Mouse (Mus musculus): ENCODE measurements around the gene Zscan2. TPM values are rescaled to one million over a fixed set of nuclear protein-coding genes. Genes with fewer than 3 reads are reported as not detected.

Gene Zscan2
- total RNA-seq, 2 experiments from 2014 or later: 20.3 to 21.3 TPM

GRCm38 (mm10) chr7:80843176-80843575 lies 17.5 kb upstream of the Zscan2 start:
- DNase-seq: no peak
- intact Hi-C loops (cut with DNase I): no loop called here

- intact Hi-C loops (cut with DNase I): no loop called here
- no peak for DNase-seq
Observed at GRCm38 (mm10) chr7:80843910-80844640, 16.6 kb upstream of the Zscan2 start.

- intact Hi-C loops (cut with DNase I): loop anchor here (5.0 kb wide), 1 partner anchor 112 kb away; no protein-coding TSS in a partner anchor
- DNase-seq: no peak
Observed at GRCm38 (mm10) chr7:80844691-80845090, 16.0 kb upstream of the Zscan2 start.

- no peak for DNase-seq
- intact Hi-C loops (cut with DNase I): loop anchor here (5.0 kb wide), 1 partner anchor 113 kb away; no protein-coding TSS in a partner anchor
Observed at GRCm38 (mm10) chr7:80845621-80846279, 15.0 kb upstream of the Zscan2 start.

GRCm38 (mm10) chr7:80846280-80846678 lies 14.4 kb upstream of the Zscan2 start:
- intact Hi-C loops (cut with DNase I): loop anchor here (5.0 kb wide), 1 partner anchor 114 kb away; no protein-coding TSS in a partner anchor
- no peak for DNase-seq

GRCm38 (mm10) chr7:80846709-80847108 lies 14.0 kb upstream of the Zscan2 start:
- intact Hi-C loops (cut with DNase I): loop anchor here (5.0 kb wide), 1 partner anchor 114 kb away; no protein-coding TSS in a partner anchor
- no peak for DNase-seq

GRCm38 (mm10) chr7:80849267-80849666 lies 11.5 kb upstream of the Zscan2 start:
- no peak for DNase-seq
- intact Hi-C loops (cut with DNase I): loop anchor here (5.0 kb wide), 1 partner anchor 117 kb away; no protein-coding TSS in a partner anchor

- DNase-seq: peak; percentile 21
- intact Hi-C loops (cut with DNase I): loop anchor here (5.0 kb wide), 1 partner anchor 117 kb away; no protein-coding TSS in a partner anchor
Observed at GRCm38 (mm10) chr7:80849710-80850109, 11.0 kb upstream of the Zscan2 start.

GRCm38 (mm10) chr7:80850520-80850919 lies 10.2 kb upstream of the Zscan2 start:
- intact Hi-C loops (cut with DNase I): no loop called here

GRCm38 (mm10) chr7:80853218-80853617 lies 7.5 kb upstream of the Zscan2 start:
- intact Hi-C loops (cut with DNase I): no loop called here
- no peak for DNase-seq

More at GRCm38 (mm10) chr7:80850520-80850919, 10.2 kb upstream of the Zscan2 start:
- no peak for DNase-seq

- intact Hi-C loops (cut with DNase I): no loop called here
- DNase-seq: no peak
Observed at GRCm38 (mm10) chr7:80855316-80855715, 5.4 kb upstream of the Zscan2 start.

GRCm38 (mm10) chr7:80857181-80857580 lies 3.5 kb upstream of the Zscan2 start:
- DNase-seq: peak; percentile 82
- intact Hi-C loops (cut with DNase I): no loop called here

- intact Hi-C loops (cut with DNase I): no loop called here
- peak; percentile 33 for DNase-seq
Observed at GRCm38 (mm10) chr7:80860227-80860626, 493 bp upstream of the Zscan2 start.

- no peak for DNase-seq
- intact Hi-C loops (cut with DNase I): no loop called here
Observed at GRCm38 (mm10) chr7:80862475-80862874, 1.8 kb downstream of the Zscan2 start.

- intact Hi-C loops (cut with DNase I): no loop called here
- DNase-seq: no peak
Observed at GRCm38 (mm10) chr7:80863520-80863919, 2.8 kb downstream of the Zscan2 start.

- no peak for DNase-seq
- intact Hi-C loops (cut with DNase I): no loop called here
Observed at GRCm38 (mm10) chr7:80864151-80864550, 3.4 kb downstream of the Zscan2 start.

GRCm38 (mm10) chr7:80864831-80865230 lies 4.1 kb downstream of the Zscan2 start:
- no peak for DNase-seq
- intact Hi-C loops (cut with DNase I): no loop called here

- no peak for DNase-seq
- intact Hi-C loops (cut with DNase I): no loop called here
Observed at GRCm38 (mm10) chr7:80865521-80865920, 4.8 kb downstream of the Zscan2 start.

- DNase-seq: no peak
- intact Hi-C loops (cut with DNase I): no loop called here
Observed at GRCm38 (mm10) chr7:80866514-80867147, 5.9 kb downstream of the Zscan2 start.

- DNase-seq: no peak
- intact Hi-C loops (cut with DNase I): no loop called here
Observed at GRCm38 (mm10) chr7:80868686-80869085, 8.0 kb downstream of the Zscan2 start.

- DNase-seq: no peak
- intact Hi-C loops (cut with DNase I): no loop called here
Observed at GRCm38 (mm10) chr7:80873038-80873437, 12.3 kb downstream of the Zscan2 start.

Data from left cerebral cortex, postnatal 4 days (tissue).